Mouse (Mus musculus) lung, postnatal 0 days (tissue): Measurements from ENCODE around the gene Tefm.

Experiments
- CTCF ChIP-seq: IDR thresholded peaks from 2 replicates; pipeline ENCODE4 v1.5.1; 2016; ENCODE audit warnings: antibody characterized with exemption, mild to moderate bottlenecking
- EP300 ChIP-seq: IDR thresholded peaks from 2 replicates; pipeline ENCODE4 v1.6.1; 2016; ENCODE audit warnings: antibody characterized with exemption, mild to moderate bottlenecking, control low read depth

DNA sequence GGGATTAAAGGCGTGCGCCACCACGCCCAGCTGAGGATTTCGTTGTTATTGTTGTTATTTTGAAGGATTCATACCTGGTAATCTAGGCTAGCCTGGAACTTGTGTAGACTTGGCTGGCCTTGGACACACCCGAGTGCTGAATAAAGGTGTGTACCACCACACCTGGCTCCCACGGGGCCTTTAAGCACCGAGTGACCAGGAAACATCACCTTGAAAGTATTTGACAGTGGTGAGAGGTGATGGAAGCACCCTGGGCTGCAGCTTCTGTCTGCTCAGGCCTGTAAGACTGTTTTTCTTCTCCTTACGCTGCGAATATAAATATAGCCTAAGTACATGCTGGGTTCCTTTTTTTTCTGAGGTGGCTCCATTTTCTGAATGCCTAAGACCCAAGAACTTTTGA is 26.1 kb upstream of the Tefm start:
- TF ChIP-seq CTCF = no peak
- TF ChIP-seq EP300 = no peak
